Mouse (Mus musculus): ENCODE data around the gene Rasgef1c.

DNA sequence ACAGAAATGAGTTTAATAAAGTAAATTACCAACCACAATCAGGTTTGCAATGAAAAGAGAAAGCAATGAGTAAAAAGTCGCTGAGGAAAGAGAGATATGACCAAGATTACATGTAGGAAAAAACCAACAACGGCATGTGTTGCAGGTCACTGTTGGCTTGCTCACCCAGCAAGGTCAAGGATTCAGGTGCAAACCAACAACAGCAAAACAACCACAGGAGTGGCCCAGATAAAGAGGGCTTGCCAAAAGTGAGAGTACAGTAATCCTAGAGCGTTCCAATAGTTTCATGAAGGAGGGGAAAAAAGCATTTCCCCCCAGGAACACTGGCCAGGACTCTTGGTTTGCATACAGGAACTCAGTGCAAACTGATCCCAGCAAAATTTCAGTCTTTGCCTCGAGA is 94.8 kb downstream of the Rasgef1c start:
- TF ChIP-seq NRF1 (IDR thresholded peaks at IDR 0.05; ENCODE audit: insufficient read depth, low read depth, low read length, poor library complexity, severe bottlenecking) (no peak), POLR2AphosphoS2 (IDR thresholded peaks at IDR 0.05; ENCODE audit: low read length) (no peak), MYB (IDR thresholded peaks at IDR 0.05; ENCODE audit: low read depth, low read length) (no peak)

All from MEL (cell line).